Mouse (Mus musculus): ENCODE results near the gene Sumf2.
A peak's percentile ranks its signal among the peaks of the same experiment; 100 is the strongest.
"Not testable (repeated sequence)": the region's sequence is repeated elsewhere in the genome, so short reads cannot be mapped to it uniquely, and the experiment has no call there.

Sumf2 gene

DNA sequence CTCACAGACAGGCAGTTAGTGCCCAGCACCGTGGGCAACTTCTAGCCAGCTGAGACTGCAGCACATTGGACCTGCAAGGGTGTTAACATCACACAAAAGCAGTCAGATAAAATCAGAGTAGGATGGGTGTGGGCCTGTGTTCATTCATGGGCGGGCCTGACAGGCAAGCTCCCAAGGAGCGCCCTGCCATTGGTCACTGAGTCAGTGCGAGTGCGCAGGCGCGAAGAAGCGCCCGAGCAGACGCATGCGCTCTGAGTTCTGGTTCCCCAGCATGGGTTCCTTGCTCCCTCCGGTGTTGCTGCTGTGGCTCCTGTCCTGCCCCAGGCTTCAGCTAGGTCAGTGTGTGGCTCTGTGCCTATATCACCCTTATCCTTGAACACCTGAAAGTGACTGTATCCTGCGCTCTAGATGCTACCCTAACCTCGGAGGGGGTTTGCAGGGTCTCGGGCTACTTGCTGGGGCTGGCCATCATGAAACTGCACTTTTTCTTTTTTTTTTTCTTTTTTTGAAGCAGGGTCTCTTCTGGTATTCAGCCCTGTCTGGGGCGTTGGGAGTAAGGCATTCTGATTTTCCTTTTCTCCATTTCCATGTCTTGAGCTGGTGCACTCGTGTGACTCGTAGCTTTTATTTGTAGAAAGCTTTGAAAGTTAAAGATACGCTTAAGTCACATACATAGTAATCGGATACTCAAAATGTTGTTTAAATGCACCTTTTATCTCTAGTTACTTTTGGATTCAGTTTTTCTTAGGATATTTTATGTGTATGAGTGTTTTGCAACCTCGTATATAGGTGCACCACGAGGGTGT, at the start of gene Sumf2:
TSS of gene Sumf2 (plus strand) at position 235 of the 806 bp plus-strand sequence.
- peak; percentile 96 for DNase-seq

- DNase-seq, result no peak
Measured at GRCm38 (mm10) chr5:129844848-129845247, 1.9 kb upstream of the Sumf2 start.

GRCm38 (mm10) chr5:129847558-129847820, 703 bp downstream of the Sumf2 start:
- no peak for DNase-seq

DNA sequence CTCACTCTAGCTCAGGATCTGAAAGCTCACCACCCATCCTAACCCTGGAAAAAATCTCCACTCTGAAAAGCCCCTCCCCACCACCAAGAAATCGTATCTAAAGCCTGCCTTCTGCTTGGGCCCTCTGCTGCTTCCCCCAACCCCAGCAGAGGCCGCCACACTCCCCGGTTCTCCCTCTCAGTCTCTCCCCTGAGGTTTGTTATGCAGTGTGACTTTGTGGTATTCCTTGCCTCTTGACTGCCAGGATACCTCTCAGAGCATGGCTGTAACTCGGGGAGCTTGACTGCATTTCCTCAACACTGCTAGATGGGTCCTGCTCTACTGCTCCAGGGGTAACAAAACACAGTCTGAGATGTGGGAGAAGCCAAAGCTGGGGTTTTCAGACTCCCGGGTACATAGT, 8.4 kb downstream of the Sumf2 start:
- no peak for DNase-seq

DNA sequence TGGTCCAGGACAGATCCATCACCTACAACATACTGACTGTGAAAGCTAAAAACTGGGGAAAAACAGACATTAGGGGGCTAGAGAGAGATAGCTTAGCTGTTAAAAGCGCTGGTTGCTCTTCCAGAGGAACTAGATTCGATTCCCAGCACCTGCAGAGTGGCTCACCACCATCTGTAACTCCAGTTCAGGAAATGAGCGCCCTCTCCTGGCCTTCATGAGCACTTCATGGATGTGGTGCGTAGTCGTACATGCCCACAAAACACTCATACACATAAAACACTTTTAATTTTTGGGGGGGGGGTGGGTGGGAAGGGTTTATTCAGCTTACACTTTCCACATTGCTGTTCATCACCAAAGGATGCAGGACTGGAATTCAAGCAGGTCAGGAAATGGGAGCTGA, 9.6 kb downstream of the Sumf2 start:
- no peak for DNase-seq

- no peak for DNase-seq
Measured at GRCm38 (mm10) chr5:129862325-129862724, 15.5 kb downstream of the Sumf2 start.

DNA sequence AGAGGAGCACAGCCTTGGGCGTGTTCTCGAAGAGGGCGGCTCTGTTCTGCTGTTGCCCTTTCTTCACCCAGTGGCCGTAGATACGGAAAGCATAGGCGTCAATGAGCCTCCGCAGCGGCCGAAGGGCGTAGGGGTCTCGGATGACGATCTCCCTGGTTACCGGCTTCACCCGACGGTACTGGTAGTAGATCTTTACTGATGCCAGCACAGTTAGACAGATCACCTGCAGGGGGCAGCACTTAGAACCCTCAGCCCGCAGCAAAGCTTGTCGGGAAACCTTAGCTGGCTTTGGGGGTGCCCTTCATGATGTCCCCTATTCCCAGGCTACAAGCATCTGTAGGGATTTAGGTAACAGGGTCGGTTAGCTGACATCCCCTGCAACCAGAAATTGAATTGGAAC, 17.7 kb downstream of the Sumf2 start:
- DNase-seq, result peak; percentile 26

DNA sequence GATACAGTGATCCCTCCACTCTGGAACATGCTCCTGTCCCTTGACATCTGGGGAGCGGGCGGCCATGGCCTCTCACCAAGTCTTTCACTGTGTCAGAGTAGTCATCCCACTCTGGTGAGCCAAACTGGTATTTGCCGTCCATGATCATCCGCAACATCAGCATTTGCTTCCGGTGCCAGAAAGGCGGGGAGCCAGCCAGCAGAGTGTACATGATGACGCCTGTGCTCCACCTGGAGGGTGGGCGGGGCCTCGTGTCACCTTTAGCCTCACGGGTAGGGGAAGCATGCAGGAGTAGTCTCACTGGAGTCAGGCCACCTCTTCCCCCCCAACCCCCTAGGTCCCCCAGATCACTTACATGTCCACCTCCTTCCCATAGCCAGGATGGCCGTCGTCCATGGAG, 19.1 kb downstream of the Sumf2 start:
- DNase-seq, result no peak

GRCm38 (mm10) chr5:129869238-129869995, 22.6 kb downstream of the Sumf2 start:
- DNase-seq, result no peak

- DNase-seq, result no peak
Measured at GRCm38 (mm10) chr5:129871238-129871637, 24.5 kb downstream of the Sumf2 start.

DNA sequence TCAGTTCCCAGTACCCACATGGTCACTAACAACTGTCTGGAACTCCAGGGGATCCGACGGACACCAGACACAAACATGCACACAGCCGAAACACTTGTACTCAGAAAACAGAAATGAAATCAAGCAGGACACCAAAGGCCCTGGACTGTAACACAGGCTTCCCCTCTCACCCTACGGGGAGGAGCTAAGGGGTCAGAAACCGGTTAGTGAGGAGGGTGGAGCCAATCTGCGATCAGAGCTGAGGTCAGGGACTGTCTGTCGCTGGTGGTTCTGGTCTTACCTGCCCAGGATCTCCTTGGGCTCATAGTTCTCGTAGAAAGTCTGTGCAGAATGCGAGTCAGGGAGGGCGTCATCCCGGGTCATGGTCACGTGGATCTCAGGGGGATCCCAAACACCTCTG, 27.2 kb downstream of the Sumf2 start:
- no peak for DNase-seq

- no peak for DNase-seq
Measured at GRCm38 (mm10) chr5:129875098-129875497, 28.3 kb downstream of the Sumf2 start.

DNA sequence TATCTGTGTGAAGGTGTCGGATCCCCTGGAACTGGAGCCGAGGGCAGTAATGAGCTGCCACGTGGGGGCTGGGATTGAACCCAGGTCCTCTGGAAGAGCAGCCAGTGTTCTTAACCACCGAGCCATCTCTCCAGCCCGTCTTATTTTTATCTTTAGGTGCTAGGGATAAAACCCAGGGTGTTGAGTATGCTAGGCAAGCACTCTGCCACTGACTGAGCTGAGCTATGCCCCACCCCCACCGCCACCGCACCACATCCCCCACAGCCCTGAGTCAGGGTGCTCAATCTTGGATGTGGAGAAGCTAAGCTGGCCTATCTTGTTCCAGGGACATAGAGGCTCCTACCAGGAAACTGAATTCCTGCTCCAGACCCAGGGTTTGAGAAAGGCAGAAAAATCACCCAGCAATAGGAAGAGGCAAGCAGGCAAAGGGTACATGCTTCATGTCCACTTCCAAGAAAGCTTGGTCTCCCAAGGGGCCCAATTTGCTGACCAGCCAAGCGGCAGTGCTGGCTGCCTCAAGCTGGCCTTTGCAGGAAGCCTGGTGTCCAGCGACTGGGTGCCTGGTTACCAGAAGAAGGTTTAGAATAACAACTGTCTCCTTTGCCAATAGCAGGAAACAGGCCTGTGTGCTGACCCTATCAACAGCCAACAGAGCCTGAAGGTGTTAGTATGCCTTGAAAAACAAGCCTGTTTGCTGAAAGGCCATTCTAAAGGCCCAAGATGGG, 31.1 kb downstream of the Sumf2 start:
- DNase-seq, result peak; percentile 37

DNA sequence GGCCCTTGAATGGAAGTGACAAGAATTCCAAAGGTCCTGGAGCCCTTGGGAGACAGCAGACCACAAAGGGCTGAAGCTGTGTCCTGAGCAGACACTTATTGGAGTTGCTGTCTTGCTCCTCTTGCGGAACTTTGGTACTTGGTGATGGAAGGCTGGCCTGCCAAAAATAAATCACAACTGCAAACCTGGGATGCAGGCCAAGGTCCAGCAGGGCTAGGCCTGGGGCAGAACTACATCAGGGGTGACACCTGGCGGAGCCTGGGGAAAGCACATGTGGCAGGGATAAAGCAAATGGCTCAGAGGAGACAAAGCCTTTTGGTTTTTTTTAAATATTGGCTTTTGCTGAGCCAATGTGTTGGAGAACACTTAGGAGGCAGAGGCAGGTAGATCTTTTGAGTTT, 32.2 kb downstream of the Sumf2 start:
- peak; percentile 82 for DNase-seq

GRCm38 (mm10) chr5:129879888-129880287, 33.1 kb downstream of the Sumf2 start:
- no peak for DNase-seq

DNA sequence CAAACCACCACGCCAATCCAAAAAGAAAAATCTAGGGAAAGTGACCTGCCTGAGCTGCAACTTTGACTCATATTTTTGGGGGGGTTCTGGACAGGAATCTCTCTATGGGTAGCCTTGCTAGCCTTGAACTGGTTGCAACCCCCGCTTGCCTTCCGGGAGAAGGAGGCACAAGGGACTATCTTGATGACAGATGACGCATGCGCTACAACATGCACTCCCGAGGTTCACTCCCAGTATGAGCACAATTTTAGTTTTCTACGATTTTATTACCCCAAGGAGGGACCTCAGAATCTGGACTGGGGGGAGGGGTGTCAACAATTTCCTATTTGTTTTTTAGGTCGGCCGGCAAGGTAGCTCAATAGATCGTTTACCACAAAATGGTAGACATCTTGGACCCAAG, 39.5 kb downstream of the Sumf2 start:
- peak; percentile 16 for DNase-seq

GRCm38 (mm10) chr5:129886911-129887636, 40.3 kb downstream of the Sumf2 start, which contains the start of gene Chchd2:
Gene Chchd2, minus strand, starts transcription at chr5:129887470.
- DNase-seq, result peak; percentile 97

DNA sequence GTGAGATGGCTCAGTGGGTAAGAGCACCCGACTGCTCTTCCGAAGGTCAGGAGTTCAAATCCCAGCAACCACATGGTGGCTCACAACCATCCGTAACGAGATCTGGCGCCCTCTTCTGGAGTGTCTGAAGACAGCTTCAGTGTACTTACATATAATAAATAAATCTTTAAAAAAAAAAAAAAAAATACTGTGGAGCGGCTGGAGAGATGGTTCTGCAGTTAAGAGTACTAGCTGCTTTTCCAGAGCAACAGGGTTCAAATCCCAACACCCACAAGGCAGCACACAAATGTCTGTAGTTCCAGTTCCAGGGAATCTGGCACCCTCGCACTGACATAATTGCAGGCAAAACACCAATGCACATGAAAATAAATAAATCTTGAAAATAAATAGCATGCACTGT, 43.6 kb downstream of the Sumf2 start:
- DNase-seq, result not testable (repeated sequence)

DNA sequence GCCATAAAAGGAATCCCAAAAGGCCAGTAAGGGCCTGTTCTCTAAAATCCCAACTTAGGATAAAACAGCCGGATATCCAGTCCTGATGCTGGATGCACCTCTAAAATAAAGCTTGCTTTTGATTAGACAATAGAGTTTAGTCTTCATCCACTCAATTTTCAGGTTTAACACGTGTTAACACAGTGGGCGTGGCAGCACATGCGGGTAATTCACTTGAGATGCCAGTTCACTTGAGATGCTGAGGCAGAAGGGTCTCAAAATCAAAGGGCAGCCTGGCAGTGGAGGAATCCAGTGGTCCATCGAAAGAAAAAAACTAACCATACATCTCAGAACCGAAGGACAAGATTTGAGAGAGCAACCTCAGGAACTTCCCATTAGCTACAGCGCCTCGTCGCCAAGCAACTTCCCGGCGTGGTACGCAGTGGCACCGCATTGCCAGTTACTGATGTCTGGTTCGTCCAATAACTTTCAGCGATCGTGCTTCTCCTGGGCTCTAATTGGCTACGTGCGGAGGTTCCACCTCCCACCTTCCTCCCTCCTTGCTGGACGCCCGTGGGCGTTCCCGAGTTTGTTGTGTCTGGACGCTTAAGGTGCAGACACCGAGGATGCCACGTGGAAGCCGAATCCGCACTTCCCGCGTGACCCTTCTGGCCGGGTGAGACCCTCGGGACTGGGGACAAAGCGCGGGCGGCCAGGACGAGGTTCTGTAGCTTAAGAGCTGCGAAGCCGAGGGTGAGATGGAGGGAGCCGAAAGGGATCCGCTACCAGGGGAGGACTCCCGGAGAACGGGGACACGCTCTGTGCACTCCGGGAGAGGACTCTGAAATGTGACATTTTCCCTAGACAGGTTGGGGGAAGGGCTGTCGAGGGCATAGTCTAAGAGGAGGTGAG, 48.7 kb downstream of the Sumf2 start, which contains the start of gene Zbed5:
TSS of gene Zbed5 (plus strand) at position 526 of the 891 bp plus-strand sequence.
- DNase-seq, result peak; percentile 91

DNA sequence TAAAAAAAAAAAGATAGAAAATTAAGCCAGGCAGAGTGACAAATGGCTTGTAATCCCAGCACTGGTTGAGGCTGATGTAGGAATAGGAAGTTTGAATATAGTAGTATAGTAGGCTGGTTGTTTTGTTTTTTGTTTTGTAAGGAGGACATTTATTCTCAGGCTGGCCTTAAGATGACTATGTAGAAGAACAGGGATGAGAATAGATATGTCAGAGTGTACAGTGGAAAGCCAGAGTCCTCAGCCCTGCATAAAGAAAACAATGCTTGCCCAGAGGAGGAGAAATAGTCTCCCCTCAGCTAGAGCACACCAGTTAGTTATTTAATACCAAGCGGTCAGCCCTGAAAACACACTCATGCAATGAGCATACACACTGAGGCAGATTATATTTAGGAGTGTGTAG, 51.7 kb downstream of the Sumf2 start, which contains the start of gene Phkg1:
TSS of gene Phkg1 (minus strand) at position 101 of the 400 bp plus-strand sequence.
- DNase-seq, result no peak

- DNase-seq, result no peak
Measured at GRCm38 (mm10) chr5:129907775-129908174, 61.0 kb downstream of the Sumf2 start.
